Mouse (Mus musculus): Measurements from ENCODE around the gene Calb2.

Gene Calb2

DNA sequence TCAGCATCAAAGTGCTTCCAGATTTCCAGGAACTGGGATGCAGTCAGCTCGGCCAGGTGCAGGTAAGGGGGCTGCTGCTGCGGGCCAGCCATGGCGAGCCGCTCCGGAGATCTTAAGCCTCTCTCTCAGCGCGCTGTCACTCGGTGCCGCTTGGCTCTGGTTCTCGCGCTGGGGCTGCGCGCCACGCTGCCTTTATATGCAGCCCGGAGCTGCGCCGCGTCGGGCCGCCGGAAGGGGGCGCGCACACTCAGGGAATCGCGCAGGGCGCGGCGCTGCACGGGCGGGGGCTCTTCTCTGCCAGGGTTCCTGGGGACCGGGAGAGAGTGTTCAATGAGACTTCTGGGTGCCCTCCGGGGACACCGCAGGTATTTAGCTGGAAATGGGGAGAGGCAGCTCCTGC is at the start of gene Calb2:
Gene Calb2, minus strand, starts transcription at position 165 of the 400 bp plus-strand sequence.
- in situ Hi-C loops (cut with MboI, MseI) = loop anchor here (10.0 kb wide), 1 partner anchor 317 kb away; no protein-coding TSS in a partner anchor

DNA sequence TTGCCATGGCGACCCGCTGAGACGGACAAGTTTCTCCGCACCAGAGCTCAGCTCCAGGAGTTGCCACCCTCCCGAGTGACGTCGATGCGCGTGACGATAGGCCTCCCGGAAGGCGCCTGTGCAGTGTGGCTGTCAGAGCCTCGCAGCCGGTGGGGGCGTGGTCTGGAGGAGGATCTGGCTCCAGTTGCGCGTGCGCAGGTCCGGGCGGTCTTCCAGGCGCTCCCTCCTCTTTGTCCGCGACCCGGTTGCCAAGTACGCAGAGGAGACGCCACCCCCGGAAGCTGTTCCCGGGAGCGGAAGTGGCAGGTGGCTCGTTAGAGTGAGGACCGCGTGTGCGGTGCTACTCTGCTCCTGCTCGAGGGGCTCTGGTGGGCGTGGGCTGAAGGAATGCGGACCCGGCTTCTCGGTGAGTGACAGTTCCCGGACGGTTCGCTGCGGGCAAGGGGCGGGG is 49.7 kb upstream of the Calb2 start:
- in situ Hi-C loops (cut with MboI, MseI) = loop anchor here (10.0 kb wide), 1 partner anchor 397 kb away; the partner anchor contains the start of gene Vac14

DNA sequence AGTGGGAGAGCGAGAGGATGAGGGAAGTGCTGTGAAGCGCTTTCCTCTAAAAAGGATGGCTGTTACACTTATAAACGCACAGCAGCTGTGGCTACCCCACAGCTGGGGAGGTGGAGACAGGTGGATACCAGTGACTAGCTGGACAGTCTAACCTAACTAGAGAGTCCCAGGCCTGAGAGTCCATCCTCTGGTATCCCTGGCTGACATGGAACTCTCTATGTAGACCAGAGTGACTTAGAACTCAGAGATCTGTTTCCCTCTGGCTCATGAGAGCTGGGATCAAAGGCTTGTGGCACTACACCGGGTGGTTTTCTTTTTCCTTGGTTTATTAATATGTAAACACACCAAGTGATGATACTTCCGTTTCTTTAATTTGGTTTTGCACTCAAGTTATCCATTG is 49.2 kb upstream of the Calb2 start:
- in situ Hi-C loops (cut with MboI, MseI) = loop anchor here (10.0 kb wide), 1 partner anchor 398 kb away; the partner anchor contains the start of gene Vac14

DNA sequence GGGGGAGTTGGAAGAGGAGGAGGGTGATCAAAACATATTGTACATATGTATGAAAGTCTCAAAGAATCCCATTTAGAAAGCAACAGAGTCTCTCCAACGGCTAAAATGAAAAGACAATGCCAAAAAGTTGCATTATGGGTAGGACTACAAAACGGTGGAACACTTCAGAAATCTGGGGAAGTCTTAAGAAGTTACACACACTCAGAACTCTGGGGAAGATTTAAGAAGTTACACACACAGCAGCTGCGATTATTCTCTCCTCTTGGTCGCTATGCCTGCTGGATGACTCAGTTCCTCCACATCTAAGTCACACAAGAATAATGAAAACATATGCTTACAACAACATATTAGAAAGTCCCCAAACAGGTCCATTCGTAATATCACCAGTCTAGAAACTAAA is 48.2 kb upstream of the Calb2 start:
- in situ Hi-C loops (cut with MboI, MseI) = loop anchor here (10.0 kb wide), 1 partner anchor 399 kb away; the partner anchor contains the start of gene Vac14

DNA sequence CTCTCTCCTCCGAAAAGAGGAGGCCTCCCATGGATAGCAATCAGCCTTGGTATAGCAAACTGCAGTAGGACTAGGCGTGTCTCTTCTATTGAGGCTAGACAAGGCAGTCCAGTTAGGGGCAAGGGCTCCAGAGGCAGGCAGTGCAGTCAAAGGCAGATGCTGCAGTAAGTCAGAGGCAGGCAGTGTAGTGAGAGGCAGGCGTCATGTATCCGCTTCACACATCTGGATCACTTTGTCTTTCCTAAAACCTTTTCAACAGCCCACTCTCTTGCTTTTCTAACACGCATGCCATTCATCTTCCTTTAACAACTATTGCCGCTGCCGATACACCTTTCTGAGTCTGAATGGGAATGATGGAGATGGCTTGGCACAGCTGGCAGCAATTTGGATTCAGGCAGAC is 47.4 kb upstream of the Calb2 start, which contains the start of gene Cmtr2:
Gene Cmtr2, plus strand, starts transcription at position 301 of the 400 bp plus-strand sequence.
- in situ Hi-C loops (cut with MboI, MseI) = loop anchor here (10.0 kb wide), 1 partner anchor 399 kb away; the partner anchor contains the start of gene Vac14

DNA sequence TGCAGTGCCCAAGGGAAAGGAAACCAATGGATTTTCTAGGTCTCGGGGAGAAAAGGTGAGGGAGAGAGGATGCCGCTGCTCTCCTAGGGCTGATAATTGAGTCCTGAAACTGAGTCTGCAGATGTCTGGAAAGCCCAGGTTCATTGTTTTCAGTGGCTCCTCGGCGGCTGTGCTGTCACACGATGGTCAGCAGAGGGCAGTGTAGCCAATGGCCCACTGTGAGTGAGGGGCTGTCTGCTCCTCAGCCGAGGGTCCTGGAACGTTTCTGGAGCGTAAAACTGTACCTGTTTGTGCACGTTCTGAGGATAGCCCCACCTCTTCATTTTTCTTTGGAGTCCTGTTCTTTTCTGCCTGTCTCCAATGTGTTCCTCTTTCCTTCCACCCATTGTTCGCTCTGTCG is 33.8 kb upstream of the Calb2 start:
- in situ Hi-C loops (cut with MboI, MseI) = no loop called here

DNA sequence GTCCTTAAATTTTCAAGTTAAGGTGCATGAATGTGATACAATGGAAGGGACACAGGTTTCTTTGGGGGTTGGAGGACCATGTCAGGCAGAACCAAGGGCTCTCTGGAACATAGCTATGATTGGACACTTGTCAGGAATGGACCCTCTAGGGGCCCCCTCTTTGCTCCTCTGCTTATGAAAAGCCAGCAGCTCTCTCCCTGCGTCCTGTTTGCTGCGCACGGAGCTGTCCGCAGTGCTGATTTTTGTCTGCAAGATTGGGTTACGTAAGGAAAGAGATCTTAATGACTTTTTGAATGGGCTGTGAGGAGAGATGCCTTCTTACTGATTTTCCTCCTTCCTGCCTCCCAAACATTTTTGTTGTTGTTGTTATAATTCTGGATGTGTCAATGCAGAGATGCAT is 28.7 kb upstream of the Calb2 start:
- in situ Hi-C loops (cut with MboI, MseI) = no loop called here

DNA sequence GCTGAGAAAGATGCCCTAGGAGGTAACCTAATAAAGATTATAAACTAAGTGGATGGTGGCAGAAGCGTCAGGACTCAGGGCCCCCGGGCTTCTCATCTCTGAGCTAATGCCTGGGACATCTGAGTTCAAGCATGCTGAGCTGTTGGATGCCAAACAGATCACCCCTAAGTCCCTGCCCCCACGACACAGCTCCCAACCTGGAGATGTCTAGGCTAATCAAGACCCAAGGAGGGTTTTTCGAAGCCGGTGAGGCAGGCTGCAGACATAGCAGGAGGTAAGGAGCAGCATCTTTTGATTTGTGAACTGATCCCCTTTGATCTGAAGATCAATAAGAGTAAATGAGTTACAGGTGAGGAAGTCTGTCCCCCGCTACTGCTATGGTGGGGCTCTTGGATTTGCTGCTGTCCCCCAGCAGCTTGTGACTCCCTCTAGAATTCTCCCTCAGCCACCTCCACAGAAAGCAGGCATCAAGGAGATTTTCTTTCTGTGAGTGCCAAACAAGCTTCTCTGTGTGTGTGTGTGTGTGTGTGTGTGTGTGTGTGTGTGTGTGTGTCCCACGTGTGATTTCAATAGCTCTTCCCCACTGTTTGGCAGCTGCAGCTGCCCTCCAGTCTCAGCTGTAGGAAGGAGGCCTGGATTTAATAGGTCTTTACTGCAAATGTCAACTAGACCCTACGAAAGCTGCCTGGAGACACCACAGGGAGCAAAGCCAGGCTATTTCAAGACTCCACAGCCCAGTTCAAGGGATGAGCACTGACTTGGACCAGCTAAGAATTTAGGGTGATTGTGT is 21.1 kb upstream of the Calb2 start:
- in situ Hi-C loops (cut with MboI, MseI) = no loop called here

DNA sequence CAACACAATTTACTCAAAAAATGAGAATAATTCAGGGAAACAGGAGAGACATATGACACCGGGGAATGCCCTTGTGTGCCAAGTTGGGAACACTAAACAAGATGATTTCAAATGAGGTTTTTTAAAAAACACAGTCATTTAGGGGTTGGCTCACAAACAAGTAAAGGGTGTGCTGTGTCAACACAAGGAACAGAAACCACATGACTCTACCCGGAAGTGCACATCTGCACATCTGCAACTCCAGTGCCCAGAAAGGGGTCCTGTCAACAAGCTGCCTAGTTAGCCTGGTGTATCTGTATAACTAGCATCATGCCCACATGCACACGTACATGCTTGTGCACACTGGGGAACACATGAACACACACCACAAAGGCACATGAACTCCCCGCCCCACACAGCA is 17.5 kb upstream of the Calb2 start:
- in situ Hi-C loops (cut with MboI, MseI) = no loop called here

DNA sequence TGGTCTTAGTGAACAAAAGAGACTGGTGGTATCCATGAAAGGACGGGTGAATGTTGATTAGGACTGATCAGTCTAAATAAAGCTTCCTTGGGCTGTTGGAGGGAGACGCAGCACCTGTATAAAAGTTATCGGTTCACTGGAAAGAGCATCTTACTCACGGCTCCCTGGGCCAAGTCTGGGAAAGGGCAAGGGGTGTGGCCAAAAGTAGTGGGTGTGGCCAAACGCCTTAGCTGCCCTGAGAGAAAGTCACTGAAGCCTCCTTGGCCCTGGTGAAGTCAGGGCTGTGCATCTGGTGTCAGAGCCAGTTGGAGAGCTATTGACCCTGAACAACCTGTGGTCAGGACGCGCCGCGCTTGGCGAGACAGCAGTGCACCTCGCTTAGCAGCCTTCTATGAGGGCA is 15.7 kb upstream of the Calb2 start:
- in situ Hi-C loops (cut with MboI, MseI) = no loop called here

DNA sequence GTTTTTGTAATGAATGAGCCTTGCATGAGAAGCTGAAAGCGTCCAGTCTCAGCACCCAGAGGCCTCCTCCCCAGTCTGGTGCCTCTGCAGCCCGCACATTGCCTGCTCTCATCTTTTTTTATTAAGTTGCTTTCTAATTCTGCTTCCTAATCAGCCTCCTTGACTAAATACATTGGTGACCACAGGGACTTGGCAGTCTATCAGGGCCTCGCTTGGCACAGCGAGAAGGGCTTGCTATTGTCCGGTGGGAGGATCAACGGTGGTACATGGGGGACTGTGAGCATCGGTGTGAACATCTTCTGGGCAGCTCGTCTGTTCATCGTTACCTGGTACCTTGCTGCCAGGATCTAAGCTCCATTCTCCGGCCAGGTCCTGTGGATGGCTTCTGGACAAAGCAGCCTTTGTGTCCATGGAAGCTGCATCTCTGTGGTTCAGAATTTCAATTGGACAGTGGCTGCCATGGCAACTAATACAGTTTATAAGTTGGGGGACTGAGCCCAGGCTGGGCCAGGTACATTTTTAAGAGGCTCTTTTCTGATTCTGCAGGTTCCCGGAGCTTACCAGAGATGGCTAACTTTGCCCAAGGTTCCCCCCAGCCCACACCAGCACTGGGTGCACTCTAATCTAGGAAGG is 14.8 kb upstream of the Calb2 start:
- in situ Hi-C loops (cut with MboI, MseI) = no loop called here

DNA sequence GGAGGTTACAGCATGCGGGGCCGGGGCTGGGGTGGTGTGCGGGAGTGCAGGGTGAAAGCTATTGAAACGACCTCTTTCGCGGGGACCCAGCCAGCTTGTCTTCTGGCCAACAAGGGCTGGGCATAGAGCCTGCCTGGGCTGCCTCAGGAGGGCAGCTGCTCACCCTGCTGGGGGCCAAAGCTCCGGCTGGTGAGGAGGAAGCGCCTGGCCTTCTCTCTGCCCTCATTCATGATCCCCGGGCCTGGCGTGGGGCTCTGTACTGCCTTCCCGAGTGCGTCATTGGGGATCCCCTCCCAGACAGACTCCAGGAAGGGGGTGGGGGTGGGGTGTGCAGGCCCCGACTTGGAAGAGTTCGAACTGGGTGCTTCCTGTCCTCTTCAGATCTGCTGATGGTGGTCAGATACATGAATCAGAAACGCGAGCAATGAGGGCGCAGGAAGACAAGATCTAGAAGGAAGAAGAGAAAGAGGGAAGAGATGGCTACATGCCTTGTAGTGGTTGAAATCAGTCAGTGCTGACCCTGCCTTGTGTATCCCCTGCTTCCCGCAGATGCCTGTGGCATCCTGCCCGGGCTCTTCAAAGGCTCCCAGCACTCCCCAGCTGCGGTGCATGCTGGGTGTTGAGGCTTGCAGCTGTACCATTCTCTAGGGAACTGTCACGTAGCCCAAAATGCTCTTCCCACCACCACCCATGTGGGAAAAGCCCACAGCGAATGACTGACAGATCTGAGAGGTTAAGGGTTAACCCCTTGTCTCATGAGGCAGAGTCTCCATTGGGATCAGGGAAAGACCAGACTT is 9.5 kb upstream of the Calb2 start:
- in situ Hi-C loops (cut with MboI, MseI) = loop anchor here (5.0 kb wide), 1 partner anchor 80 kb away; no protein-coding TSS in a partner anchor

DNA sequence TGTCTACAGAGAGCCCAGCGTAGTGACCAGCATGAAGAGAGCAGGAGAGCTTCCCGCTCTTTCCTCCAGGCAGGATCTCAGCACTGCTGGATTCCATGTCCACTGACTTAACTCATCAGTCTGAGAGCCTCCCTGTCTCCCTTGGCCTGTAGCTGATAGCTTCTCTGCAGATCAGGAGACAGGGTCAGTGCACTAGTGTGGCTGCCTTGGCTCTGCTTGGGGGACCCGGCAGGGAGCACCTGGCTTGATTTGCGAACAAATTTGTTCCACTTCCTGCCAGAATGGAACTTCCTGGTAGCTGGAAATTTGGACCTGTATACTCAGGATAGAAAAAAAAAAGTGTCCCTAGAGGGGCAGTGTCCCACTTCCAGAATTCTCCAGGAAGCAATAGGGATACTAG is 6.8 kb upstream of the Calb2 start:
- in situ Hi-C loops (cut with MboI, MseI) = loop anchor here (5.0 kb wide), 1 partner anchor 82 kb away; no protein-coding TSS in a partner anchor

DNA sequence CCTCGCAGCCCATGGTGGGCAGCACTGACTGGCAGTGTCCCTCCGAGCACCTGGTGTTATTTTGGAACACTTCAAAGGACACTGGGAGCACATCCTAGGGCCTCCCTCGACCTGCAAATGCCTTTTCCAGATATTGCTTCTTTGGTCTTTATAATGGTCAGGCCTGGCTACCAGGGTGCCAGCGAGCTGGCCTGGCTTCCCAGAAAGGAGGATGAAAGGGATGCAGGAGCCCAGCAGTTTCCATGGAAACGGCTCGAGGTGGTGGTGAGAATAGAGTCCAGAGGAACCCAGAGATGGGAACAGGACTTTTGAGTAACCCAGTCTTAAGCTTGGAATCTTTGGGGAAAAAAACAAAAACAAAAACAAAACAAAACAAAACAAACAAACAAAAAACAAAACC is 4.2 kb upstream of the Calb2 start:
- in situ Hi-C loops (cut with MboI, MseI) = no loop called here

DNA sequence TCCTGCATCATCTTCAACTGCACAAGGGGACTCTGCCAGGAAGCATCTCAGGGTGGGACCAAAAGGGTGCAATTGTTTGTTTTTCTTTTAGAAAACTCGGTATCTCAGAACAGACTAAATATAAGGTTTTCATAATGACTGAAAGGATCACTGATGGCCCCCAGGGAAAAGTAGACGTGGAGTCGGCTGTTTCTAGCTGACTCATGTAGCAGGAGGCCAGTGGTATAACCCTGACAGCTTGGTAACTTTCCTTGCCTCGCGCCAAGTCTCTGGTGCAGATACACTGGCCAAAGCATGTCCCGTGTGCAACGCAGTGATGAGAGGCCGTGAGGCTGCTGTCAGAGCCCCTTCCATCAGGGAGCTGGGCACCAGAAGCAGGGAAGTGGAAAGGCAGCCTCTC is 1.7 kb downstream of the Calb2 start:
- in situ Hi-C loops (cut with MboI, MseI) = loop anchor here (10.0 kb wide), 1 partner anchor 319 kb away; no protein-coding TSS in a partner anchor

DNA sequence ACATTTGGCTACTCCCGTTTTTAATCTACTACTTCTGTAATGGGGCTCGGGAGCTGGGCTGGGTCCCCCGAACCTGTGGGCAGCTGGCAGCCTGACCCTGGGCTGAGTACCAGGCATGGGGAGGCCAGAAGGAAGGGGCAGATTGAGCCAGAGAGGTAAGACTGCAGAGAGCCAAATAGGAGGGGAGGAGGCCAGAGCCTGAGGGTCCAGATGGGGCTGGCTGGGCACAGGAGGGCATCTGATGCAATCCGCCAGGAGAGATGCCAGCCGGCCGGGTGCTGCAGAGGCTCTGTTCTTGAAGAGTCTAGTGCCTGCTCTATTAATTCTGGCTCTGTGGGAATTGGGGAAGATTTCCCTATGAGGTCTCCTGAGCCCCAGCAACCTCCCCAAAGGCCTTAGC is 6.0 kb downstream of the Calb2 start:
- in situ Hi-C loops (cut with MboI, MseI) = loop anchor here (10.0 kb wide), 1 partner anchor 323 kb away; no protein-coding TSS in a partner anchor

DNA sequence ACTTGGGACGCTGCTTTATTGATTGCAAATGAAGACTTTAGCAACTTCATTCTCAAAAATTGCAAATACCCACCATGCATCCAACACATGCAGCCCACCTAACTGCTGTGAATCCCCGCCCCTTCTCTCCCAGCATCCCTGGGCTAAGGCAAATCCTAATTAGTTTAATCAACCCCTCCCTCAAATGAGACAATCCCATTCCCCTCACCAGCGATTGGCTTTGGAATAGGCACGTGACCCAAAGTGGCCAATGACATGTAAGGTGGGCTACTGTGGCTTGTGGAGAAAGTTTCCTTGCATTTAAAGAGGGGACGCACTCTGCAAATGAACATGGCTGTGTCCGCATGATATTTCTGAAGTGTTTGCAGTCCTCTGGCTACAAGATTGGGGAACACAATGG is 15.1 kb downstream of the Calb2 start:
- in situ Hi-C loops (cut with MboI, MseI) = no loop called here

DNA sequence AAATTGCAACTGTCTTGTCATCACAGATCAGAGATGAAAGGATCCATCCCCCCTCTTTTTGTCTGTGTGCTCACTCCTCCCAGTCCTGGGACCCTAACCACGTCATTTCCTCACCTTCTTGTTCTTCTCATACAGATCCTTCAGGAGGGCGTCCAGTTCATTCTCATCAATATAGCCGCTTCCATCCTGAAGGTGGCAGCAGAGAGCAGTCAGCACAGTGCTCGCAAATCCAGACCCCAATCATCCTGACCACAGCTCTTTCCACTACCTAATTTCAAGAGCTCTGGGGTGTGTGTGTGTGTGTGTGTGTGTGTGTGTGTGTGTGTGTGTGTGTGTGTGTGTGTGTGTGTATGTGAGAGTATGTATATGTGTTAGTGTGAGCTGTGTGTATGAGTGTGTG is 22.5 kb downstream of the Calb2 start:
- in situ Hi-C loops (cut with MboI, MseI) = no loop called here

DNA sequence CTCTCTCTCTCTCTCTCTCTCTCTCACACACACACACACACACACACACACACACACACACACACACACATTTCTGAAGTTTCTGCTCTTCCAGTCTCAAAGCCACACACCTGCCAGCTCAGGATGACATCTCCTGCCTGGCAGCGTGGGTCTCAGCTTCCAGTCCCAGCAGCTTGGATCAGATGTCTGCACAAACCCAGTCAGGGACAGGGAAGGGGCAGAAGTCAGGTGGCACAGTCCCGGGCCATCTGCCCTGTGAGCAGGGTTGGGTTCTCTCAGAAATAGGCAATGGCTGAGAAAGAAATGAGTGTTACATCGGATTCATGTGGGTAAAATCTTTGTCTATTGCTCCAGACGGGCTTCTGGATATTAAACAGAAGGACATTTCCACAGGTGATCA is 27.2 kb downstream of the Calb2 start:
- in situ Hi-C loops (cut with MboI, MseI) = no loop called here

DNA sequence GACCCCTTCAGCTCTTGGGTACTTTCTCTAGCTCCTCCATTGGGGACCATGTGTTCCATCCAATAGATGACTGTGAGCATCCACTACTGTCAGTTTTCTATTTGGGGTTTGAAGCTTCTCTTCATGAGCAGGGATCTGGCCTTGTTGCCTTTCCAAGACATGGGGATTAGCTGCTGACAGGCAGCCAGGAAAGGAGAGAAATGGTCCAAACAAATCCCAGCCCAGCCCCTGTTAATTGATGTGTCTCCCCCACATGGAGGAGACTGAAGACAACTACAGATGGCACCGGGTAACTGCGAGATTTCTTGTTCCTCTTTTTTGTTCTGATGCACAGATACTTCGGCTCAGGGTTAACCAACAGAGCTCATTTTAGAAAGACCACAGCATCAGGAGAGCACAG is 27.9 kb downstream of the Calb2 start:
- in situ Hi-C loops (cut with MboI, MseI) = no loop called here

DNA sequence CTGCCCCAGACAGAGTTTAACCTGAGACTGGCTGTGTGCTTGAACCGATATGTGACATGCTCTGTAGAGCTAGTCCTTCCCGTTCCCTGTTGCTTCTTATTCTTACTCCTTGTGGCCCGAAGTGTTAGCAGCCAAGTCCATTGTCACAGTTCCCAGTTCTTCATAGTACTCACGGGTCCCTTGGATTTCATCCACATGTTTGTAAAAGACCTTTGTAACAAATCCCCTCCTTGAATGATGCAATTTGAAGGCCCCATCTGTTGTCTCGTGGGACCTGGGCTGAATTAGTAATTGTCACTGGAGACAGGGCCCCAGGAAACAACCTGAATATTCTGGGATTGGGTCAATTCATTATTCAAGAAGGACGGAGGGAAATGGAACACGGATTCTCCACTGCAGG is 32.5 kb downstream of the Calb2 start:
- in situ Hi-C loops (cut with MboI, MseI) = no loop called here

DNA sequence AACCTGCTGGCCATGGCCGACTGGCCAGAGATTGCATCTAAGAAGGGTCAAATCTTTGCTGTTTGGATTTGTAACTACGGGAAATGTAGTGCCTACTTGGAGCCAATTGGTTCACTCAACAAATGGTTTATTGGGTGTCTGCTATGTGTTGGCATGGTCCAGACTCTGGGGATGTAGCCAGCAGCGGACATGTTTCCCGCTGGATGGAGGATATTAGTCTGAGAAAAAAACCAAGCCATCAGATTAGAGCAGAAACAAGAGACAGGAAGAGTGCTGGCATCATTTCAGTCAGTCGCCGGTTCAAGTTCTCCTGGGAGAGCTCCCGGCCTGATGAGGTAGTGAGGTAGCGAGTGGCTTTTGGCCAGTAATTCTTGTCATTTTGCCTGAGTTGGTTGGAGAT is 33.8 kb downstream of the Calb2 start:
- in situ Hi-C loops (cut with MboI, MseI) = no loop called here

Measured in T-helper 1 cell (primary cell).